Mouse (Mus musculus) hindbrain, embryonic 15.5 days (tissue): Measurements from ENCODE around the gene Aimp1. TPM values are rescaled to one million over a fixed set of nuclear protein-coding genes. Genes with fewer than 3 reads are reported as not detected.

Experiments used
- ATAC-seq: fragments of 200-750 bp; cut with Nextera tagmentation; 2 replicates; pipeline ENCODE4 v1.8.0; 2017; ENCODE audit warnings: low read depth, moderate number of reproducible peaks, moderate TSS enrichment; ENCODE audit not compliant: low FRiP score
- H3K27ac ChIP-seq: fragments of 300-500 bp; sonication (generic); replicated peaks from 2 replicates; pipeline ENCODE4 v1.5.1; 2015; ENCODE audit warnings: mild to moderate bottlenecking, inconsistent platforms
- H3K27me3 ChIP-seq: fragments of 300-500 bp; sonication (generic); 2 replicates; pipeline ENCODE4 v1.6.1; 2015; ENCODE audit warnings: control low read depth, inconsistent platforms
- H3K36me3 ChIP-seq: fragments of 300-500 bp; sonication (generic); 2 replicates; pipeline ENCODE4 v1.6.1; 2015; ENCODE audit warnings: control low read depth, inconsistent platforms
- H3K4me1 ChIP-seq: fragments of 300-500 bp; sonication (generic); replicated peaks from 2 replicates; pipeline ENCODE4 v1.6.1; 2015; ENCODE audit warnings: control low read depth, inconsistent platforms
- H3K4me2 ChIP-seq: fragments of 300-500 bp; sonication (generic); 2 replicates; pipeline ENCODE4 v1.6.1; 2015; ENCODE audit warnings: moderate library complexity, mild to moderate bottlenecking, inconsistent platforms
- H3K4me3 ChIP-seq: fragments of 300-500 bp; sonication (generic); 2 replicates; pipeline ENCODE4 v1.5.1; 2015; ENCODE audit warnings: mild to moderate bottlenecking, inconsistent platforms
- H3K9ac ChIP-seq: fragments of 300-500 bp; sonication (generic); 2 replicates; pipeline ENCODE4 v1.6.1; 2015; ENCODE audit warnings: inconsistent platforms
- H3K9me3 ChIP-seq: fragments of 300-500 bp; sonication (generic); 2 replicates; pipeline ENCODE4 v1.6.1; 2016; ENCODE audit warnings: control low read depth, inconsistent platforms
- WGBS: fragments of 180-500 bp; shearing (Covaris S2); methylation state at CpG from one replicate; pipeline ENCODE4 v1.1.7; 2015; 5-methylcytosine and 5-hydroxymethylcytosine counted together
- polyA plus RNA-seq: library from polyadenylated mRNA; unstranded; fragments of >200 nt; fragmentation: Nextera tagmentation; extraction: Ambion mirVana; gene quantifications from 2 replicates; pipeline ENCODE4 v1.2.1, GENCODE M21; 2015

Aimp1 gene
- polyA plus RNA-seq, result 57.0 and 57.1 TPM in 2 replicates

DNA sequence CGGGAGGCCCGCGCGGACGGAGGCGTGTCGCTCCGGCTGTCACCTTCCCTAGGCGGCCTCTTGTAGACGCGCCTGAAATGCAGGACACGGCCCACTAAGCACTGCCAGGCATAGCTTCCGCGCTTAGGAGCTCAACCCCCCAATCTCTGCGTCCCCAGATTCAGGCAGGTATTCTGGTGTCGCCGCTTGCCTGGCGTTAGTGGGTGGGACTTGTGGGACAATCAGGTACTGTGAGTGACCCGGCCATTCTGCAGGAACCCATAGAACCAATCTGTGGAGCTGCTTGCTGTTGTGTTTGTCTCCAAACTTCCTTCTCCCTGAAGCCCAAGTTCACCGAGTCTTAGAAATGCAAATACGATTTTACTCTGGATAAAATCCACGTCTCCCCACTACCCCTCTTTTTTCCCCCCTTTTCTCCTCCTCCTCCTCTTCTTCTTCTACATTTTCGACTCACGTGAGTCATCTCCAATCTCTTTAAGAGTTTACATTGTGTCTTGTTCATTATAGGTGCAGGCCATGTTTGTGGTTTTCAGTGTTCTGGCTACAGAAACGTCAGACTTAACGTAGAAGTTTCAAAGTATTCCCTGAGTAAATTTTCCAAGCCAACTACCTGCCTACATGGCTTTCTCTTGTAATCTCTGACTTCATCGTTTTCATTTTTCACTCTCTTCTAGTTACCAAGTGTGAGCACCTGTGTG is at the start of gene Aimp1:
TSS of gene Aimp1 (minus strand) at position 140 of the 698 bp plus-strand sequence.
- Histone ChIP-seq H3K4me1 (peaks cover 28% of the 10 kb centered on the region), H3K27ac (peak within 1 kb of the TSS; percentile 97), H3K9ac (peak within 1 kb of the TSS; percentile 82), H3K36me3 (no peaks in the 10 kb centered on the region), H3K4me3 (peak within 1 kb of the TSS; percentile 64), H3K27me3 (no peaks in the 10 kb centered on the region), H3K4me2 (peak within 1 kb of the TSS; percentile 65), H3K9me3 (no peaks in the 10 kb centered on the region)
- no peak for ATAC-seq
- 2% methylated on average over 27 of the region's 27 CpGs for WGBS

DNA sequence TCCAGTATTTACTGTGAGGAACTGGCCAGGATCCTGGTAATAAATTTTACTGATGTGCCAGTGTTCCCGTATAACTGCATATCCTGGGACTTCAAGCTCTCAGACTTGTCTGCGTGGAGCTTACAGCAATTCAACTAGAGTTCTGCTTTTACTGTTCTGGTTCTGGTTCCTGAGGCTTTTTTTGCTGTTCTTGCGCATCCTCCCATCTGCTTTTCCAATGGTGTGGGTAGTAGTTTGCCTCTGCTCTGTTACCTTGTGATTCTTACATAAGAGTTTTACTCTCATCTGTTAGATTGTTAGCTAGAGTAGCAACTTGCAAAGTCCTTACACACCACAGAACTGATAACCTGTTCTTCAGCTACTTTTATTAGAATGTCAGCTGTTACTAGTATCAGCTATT is 40.2 kb upstream of the Aimp1 start:
- no peak overlapping the region for H3K27ac ChIP-seq
- H3K9ac ChIP-seq, result no peak overlapping the region
- H3K9me3 ChIP-seq, result no peaks in the 10 kb centered on the region
- H3K4me3 ChIP-seq, result no peak overlapping the region
- peaks cover 39% of the 10 kb centered on the region for H3K36me3 ChIP-seq
- WGBS, result 98% methylated on average over 3 of the region's 3 CpGs
- no peaks in the 10 kb centered on the region for H3K27me3 ChIP-seq
- no peak overlapping the region for H3K4me2 ChIP-seq
- ATAC-seq, result no peak
- H3K4me1 ChIP-seq, result no peaks in the 10 kb centered on the region

DNA sequence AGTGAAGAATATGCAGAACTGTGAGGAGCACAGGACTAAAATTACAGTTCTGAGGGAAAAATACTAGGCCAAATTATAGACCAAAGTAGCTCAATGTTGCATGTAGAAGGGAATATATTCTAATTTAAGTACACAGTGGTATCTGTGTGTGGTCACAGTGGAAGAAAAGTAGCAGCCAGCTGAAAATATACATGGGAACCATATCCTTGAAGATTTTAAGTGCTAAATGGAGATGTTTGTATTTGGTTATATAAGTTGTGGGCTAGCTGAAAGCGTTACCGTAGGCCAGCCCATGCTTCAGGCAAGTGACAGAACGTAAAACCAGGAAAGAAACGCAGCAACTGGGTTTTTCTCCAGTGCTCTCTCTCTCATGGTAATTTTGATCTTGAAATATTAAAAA is 33.1 kb upstream of the Aimp1 start:
- Histone ChIP-seq H3K9me3 (no peaks in the 10 kb centered on the region), H3K9ac (no peak overlapping the region), H3K4me3 (no peak overlapping the region), H3K36me3 (peaks cover 11% of the 10 kb centered on the region), H3K4me1 (no peaks in the 10 kb centered on the region), H3K4me2 (no peak overlapping the region), H3K27me3 (no peaks in the 10 kb centered on the region), H3K27ac (no peak overlapping the region)
- ATAC-seq, result no peak
- WGBS, result 97% methylated on average over 4 of the region's 4 CpGs

DNA sequence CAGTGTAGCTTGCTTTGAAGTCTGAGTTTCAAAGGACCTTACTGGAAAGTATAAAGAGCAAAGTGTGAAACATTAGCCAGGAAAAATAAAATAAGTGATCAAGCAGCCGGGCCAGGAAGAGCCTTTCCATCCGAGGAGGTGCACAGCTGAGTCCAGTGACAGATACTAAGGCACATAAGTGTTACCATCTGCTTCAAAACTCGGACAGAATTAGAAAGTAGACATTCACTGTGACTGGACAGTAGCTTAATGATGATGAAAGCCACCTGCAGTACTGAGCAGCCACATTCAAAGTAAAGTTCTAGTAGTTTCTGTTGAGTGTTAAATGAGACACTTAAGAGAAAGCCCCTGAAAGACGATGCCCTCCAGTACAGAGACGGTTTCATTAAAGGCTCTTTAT is 29.7 kb upstream of the Aimp1 start:
- H3K4me2 ChIP-seq, result no peak overlapping the region
- no peak overlapping the region for H3K9ac ChIP-seq
- H3K27ac ChIP-seq, result no peak overlapping the region
- no peaks in the 10 kb centered on the region for H3K4me1 ChIP-seq
- H3K9me3 ChIP-seq, result no peaks in the 10 kb centered on the region
- 85% methylated on average over 5 of the region's 5 CpGs for WGBS
- H3K4me3 ChIP-seq, result no peak overlapping the region
- 0 out of 2 replicates have a peak, but pooled peaks cover 3% of the 10 kb centered on the region for H3K36me3 ChIP-seq
- no peak for ATAC-seq
- H3K27me3 ChIP-seq, result no peaks in the 10 kb centered on the region

DNA sequence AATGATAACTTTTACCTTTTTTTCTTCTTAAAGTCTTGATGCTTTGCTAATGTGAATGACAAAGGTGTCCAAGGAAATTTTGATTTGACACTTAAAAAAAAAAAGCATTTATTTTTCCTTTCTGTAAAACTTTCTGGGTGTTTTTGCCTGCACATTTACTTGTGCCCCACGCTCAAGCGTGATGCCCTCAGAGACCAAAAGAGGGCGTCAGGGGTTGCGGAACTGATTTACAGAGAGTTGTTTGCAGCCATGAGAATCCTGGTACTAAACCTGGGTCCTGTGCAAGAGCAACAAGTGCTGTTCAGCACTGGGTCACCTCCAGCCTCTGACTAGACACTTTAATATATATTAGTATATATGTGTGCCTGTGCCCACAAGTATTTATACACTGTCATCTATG is 22.8 kb upstream of the Aimp1 start:
- no peak overlapping the region for H3K4me2 ChIP-seq
- 90% methylated on average over 4 of the region's 4 CpGs for WGBS
- 0 out of 2 replicates have a peak, but pooled peaks cover 3% of the 10 kb centered on the region for H3K36me3 ChIP-seq
- no peaks in the 10 kb centered on the region for H3K4me1 ChIP-seq
- H3K9me3 ChIP-seq, result no peaks in the 10 kb centered on the region
- H3K27ac ChIP-seq, result no peak overlapping the region
- H3K4me3 ChIP-seq, result no peak overlapping the region
- no peaks in the 10 kb centered on the region for H3K27me3 ChIP-seq
- no peak for ATAC-seq
- no peak overlapping the region for H3K9ac ChIP-seq

DNA sequence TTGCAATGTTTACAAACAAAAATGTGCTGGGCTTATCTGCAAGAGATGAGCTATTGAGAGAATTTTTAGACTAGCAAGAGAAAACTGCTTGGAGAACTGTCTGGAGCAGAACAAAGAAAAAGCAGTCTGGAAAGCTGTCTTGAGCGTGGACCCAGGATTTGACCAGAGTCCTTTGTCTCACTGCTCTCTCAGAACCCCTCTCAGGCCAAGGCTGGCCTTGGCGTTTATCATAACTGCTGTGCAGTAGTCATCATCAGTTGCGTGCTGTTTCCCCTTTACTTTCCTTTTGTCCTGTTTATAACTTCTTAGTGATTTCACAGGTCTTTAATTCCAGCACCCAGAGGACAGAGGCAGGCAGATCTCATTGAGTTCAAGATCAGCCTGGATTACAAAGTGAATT is 20.0 kb upstream of the Aimp1 start:
- H3K4me2 ChIP-seq, result no peak overlapping the region
- H3K9me3 ChIP-seq, result no peaks in the 10 kb centered on the region
- H3K36me3 ChIP-seq, result 0 out of 2 replicates have a peak, but pooled peaks cover 3% of the 10 kb centered on the region
- 92% methylated on average over 3 of the region's 3 CpGs for WGBS
- H3K4me1 ChIP-seq, result no peaks in the 10 kb centered on the region
- H3K4me3 ChIP-seq, result no peak overlapping the region
- H3K9ac ChIP-seq, result no peak overlapping the region
- no peak for ATAC-seq
- no peaks in the 10 kb centered on the region for H3K27me3 ChIP-seq
- H3K27ac ChIP-seq, result no peak overlapping the region

DNA sequence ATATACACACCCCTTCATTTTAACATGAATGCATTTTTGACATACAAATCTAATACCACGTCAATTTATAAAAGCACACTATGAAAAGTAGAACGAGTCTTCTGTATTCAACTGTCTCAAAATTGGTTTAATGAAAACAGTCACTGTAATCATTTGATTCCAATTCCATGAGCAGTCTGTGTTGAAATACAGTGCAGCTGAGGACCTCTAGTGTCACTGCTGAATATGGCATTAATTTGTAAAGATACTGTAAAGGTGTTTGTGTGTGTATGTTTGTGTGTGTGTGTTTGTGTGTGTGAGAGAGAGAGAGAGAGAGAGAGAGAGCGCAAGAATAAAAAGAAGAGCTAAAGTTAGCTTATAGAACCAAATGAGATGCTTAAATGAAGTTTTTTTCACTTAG is 17.2 kb upstream of the Aimp1 start:
- 79% methylated on average over 3 of the region's 3 CpGs for WGBS
- Histone ChIP-seq H3K4me3 (no peak overlapping the region), H3K9me3 (no peaks in the 10 kb centered on the region), H3K27me3 (no peaks in the 10 kb centered on the region), H3K4me2 (no peak overlapping the region), H3K27ac (no peak overlapping the region), H3K9ac (no peak overlapping the region), H3K4me1 (no peaks in the 10 kb centered on the region), H3K36me3 (0 out of 2 replicates have a peak, but pooled peaks cover 3% of the 10 kb centered on the region)
- ATAC-seq, result 0 out of 2 replicates have a peak, but pooled peaks have one; percentile 68

DNA sequence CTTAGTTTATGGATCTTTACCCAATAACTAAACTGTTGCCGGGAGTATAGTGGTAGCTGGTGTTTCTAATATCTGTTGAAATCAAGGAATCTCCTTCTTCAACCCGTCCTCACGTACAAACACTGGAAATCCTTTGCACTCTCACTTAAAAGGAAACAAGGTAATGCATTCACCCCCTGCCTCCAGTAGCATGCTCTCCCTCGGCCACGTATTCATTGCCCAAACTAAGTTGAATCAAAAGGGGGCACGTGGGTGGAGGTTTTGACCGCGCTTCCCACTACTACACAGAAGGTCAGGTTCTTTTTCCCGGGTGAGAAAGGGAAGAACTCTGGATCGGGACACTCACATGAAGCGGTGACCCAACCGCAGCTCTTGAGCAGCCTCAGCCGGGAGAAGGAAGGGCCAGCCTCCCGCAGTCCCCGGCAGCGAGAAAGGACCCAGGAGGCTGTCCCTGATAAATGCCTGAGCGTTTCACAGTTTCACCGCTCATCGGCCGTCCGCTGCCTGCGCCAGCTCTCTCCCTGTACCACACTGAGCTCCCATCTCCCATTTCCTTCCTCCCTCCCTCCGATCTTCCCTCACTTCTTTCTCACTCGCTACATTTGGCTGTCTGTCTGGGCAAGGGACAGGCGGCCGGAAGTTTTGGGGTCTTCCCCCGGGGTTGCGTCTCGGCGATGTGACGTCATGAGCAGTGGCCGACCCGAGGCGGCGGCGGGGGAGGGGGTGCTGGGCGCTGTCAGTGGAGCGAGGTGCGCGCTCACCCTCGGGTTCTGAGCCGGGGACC is 531 bp downstream of the Aimp1 start, which contains the start of gene Tbck:
TSS of gene Tbck (plus strand) at position 698 of the 784 bp plus-strand sequence.
- WGBS, result under 1% methylated on average over 42 of the region's 42 CpGs
- Histone ChIP-seq H3K27me3 (no peaks in the 10 kb centered on the region), H3K4me3 (peak within 1 kb of the TSS; percentile 64), H3K4me1 (peaks cover 28% of the 10 kb centered on the region), H3K9ac (peak within 1 kb of the TSS; percentile 82), H3K27ac (peak within 1 kb of the TSS; percentile 97), H3K9me3 (no peaks in the 10 kb centered on the region), H3K4me2 (peak within 1 kb of the TSS; percentile 65), H3K36me3 (no peaks in the 10 kb centered on the region)
- ATAC-seq, result peak; percentile 98

DNA sequence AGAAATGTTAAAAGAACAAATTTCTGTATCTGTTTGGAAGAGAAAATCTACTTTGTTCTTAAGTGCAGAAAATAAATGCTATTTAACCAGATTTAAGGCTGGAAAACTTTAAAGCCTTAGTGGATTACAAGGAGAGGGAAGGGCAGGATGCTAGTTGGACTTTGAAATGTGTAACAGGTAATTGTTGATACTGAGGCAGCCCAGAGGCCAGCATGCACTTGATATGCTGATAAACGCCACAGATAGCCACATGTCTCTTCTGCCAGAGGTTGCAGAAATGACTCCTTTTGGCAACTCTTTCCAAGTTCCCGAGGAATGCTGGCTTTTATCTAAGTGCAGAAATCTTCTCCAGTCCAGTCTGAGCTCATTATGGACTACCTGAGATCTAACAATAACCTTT is 6.7 kb downstream of the Aimp1 start:
- Histone ChIP-seq H3K36me3 (peaks cover 20% of the 10 kb centered on the region), H3K27ac (no peak overlapping the region), H3K27me3 (no peaks in the 10 kb centered on the region), H3K9ac (no peak overlapping the region), H3K4me1 (peaks cover 7% of the 10 kb centered on the region), H3K4me3 (no peak overlapping the region), H3K9me3 (no peaks in the 10 kb centered on the region), H3K4me2 (no peak overlapping the region)
- no peak for ATAC-seq
- 90% methylated on average over 2 of the region's 2 CpGs for WGBS

DNA sequence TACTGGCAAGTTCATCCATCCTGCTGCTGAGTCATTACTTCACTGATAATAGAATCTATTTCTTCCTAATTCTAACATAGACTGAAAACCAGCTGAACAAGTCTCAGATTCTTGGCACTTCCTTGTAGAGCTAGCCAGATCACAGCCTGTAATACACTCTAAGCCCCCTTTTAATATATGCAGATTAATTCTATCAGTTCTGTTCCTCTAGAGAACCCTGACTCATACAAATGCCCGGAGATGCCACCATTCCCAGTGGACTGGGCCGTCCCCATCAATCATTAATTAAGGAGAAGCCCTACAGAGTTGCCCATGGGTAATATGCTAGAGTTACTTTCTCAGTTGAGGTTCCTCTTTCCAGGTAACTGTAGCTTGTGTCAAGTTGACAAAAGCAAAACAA is 28.2 kb downstream of the Aimp1 start:
- Histone ChIP-seq H3K4me2 (no peak overlapping the region), H3K27ac (no peak overlapping the region), H3K9ac (no peak overlapping the region), H3K27me3 (no peaks in the 10 kb centered on the region), H3K9me3 (no peaks in the 10 kb centered on the region), H3K36me3 (peaks cover 17% of the 10 kb centered on the region), H3K4me1 (no peaks in the 10 kb centered on the region), H3K4me3 (no peak overlapping the region)
- ATAC-seq, result no peak
- 67% methylated on average over 2 of the region's 2 CpGs for WGBS

DNA sequence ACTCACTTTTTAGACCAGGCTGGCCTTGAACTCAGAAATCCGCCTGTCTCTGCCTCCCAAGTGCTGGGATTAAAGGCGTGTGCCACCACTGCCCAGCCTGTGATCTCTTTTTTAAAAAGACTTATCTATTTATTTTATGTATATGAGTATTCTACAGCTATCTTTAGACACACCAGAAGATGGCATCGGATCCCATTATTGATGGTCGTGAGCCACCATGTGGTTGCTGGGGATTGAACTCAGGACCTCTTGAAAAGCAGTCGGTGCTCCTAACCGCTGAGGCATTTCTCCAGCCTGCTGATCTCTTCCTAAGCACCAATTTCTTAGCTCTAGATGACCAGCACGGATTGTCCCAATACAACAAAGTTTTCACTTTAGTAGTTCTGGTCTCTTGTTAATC is 30.2 kb downstream of the Aimp1 start:
- Histone ChIP-seq H3K27me3 (no peaks in the 10 kb centered on the region), H3K9me3 (no peaks in the 10 kb centered on the region), H3K9ac (no peak overlapping the region), H3K4me1 (no peaks in the 10 kb centered on the region), H3K27ac (no peak overlapping the region), H3K4me2 (no peak overlapping the region), H3K36me3 (peaks cover 6% of the 10 kb centered on the region; the same call in 1 of the 2 replicates), H3K4me3 (no peak overlapping the region)
- no peak for ATAC-seq
- 93% methylated on average over 7 of the region's 7 CpGs for WGBS

DNA sequence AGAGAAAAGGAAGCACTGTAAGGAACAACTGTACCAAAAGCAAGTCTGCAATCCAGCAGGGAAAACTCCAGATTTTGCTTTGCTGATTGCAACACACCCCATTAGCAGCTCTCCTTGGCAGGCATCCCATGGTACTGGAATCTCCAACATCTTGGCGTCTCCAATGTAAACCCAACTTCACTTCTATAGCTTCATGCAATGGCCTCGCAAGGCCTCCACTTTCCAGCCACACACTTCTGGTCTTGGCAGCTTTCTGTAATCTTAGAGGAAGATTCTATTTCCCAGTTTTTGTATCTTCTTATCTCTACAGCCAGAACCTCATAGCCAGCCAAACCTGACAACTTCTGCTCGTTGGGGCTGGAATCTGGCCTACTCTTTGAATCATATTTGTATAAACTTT is 32.4 kb downstream of the Aimp1 start:
- no peak overlapping the region for H3K4me3 ChIP-seq
- no peak overlapping the region for H3K27ac ChIP-seq
- 88% methylated on average over 3 of the region's 3 CpGs for WGBS

More for the DNA sequence above, 32.4 kb downstream of the Aimp1 start:
- Histone ChIP-seq H3K9ac (no peak overlapping the region), H3K4me2 (no peak overlapping the region), H3K27me3 (no peaks in the 10 kb centered on the region), H3K4me1 (no peaks in the 10 kb centered on the region), H3K36me3 (no peaks in the 10 kb centered on the region), H3K9me3 (no peaks in the 10 kb centered on the region)
- ATAC-seq, result no peak
